Mouse (Mus musculus): ENCODE measurements around the gene Sumf1. TPM values are rescaled to one million over a fixed set of nuclear protein-coding genes. Genes with fewer than 3 reads are reported as not detected.
A peak's percentile ranks its signal among the peaks of the same experiment; 100 is the strongest.

Sumf1 gene
- total and polyA plus RNA-seq, 3 experiments: 11.0 to 23.1 (median 14.9) TPM

DNA sequence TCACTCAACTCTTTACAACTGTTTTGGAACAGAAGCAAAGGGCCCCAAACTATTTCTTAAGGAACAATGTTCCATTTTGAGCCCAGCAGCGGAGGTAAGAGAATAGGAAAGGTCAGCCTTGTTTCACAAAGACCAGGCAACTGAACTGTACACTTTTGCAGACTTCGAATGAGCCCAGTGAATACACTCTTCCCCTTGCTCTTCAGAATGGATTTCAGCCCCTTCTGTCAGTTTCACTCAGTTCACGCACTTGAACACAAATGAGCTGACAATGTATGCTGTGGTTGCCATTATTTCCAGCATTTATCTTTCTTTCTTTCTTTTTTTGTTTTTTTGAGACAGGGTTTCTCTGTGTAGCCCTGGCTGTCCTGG is 86.5 kb downstream of the Sumf1 start:
- H3K4me3 ChIP-seq (replicated peaks in 1 of 3; ENCODE audit: low read depth in 2 of 3, low read length in 2 of 3, poor library complexity in 1 of 3): no peak overlapping the region
- TF ChIP-seq ELF1 (IDR thresholded peaks at IDR 0.05; ENCODE audit: low read depth, low read length): no peak
- no peak for TF ChIP-seq ZNF384 (IDR thresholded peaks at IDR 0.05; ENCODE audit: low read depth, low read length)
- no peak for TF ChIP-seq MXI1 (IDR thresholded peaks at IDR 0.05; ENCODE audit: low read depth, low read length)
- no peak for TF ChIP-seq GABPA (IDR thresholded peaks at IDR 0.05; ENCODE audit: insufficient replicate concordance, low read depth, low read length)
- no peak for TF ChIP-seq JUN (IDR thresholded peaks at IDR 0.05; ENCODE audit: insufficient read depth, low read depth, low read length)
- no peak for TF ChIP-seq SMC3 (IDR thresholded peaks at IDR 0.05; ENCODE audit: low read depth, low read length)
- no peak for TF ChIP-seq TCF12 (IDR thresholded peaks at IDR 0.05; ENCODE audit: low read depth, low read length)
- TF ChIP-seq CHD2 (IDR thresholded peaks at IDR 0.05; ENCODE audit: low read length): no peak
- TF ChIP-seq NRF1 (IDR thresholded peaks at IDR 0.05; ENCODE audit: low read depth, low read length): no peak
- no peak for TF ChIP-seq MAFK (IDR thresholded peaks at IDR 0.05; ENCODE audit: insufficient replicate concordance, low read length)
- no peak for TF ChIP-seq E2F4 (IDR thresholded peaks at IDR 0.05; ENCODE audit: insufficient replicate concordance, low read depth, low read length)
- dilution Hi-C loops (cut with MboI; ENCODE audit: extremely low pct_ligation_motif_present, extremely low pct_unique_long_range_greater_than_20kb, low sequenced_read_pairs) (no loop called here), in situ Hi-C loops (cut with MboI; ENCODE audit: low pct_ligation_motif_present, low pct_unique_long_range_greater_than_20kb, low sequenced_read_pairs) (no loop called here)
- no peaks in the 10 kb centered on the region for H3K79me2 ChIP-seq (replicated peaks; ENCODE audit: control insufficient read depth, extremely low read depth, insufficient read depth, poor library complexity, severe bottlenecking)
- H3K36me3 ChIP-seq (replicated peaks in 1 of 2; ENCODE audit: control insufficient read depth in 1 of 2, insufficient read depth in 1 of 2, low read length in 1 of 2): peaks cover 0 to 8% of the 10 kb centered on the region in 2 experiments
- peak overlapping the region; percentile 40 for H3K9ac ChIP-seq (ENCODE audit: insufficient read depth, low read depth)
- no peak overlapping the region for H3K27ac ChIP-seq (ENCODE audit: insufficient read depth, low read depth)
- H3K4me2 ChIP-seq (ENCODE audit: insufficient read depth, low read depth, poor library complexity, severe bottlenecking): peak overlapping the region; percentile 55; the same call in 1 of the 2 replicates
- H3K9me3 ChIP-seq (replicated peaks; ENCODE audit: low read length): no peaks in the 10 kb centered on the region
- H3K27me3 ChIP-seq (replicated peaks): no peaks in the 10 kb centered on the region
- H3K4me1 ChIP-seq (ENCODE audit: control insufficient read depth in 1 of 2, insufficient read depth in 2 of 2): peaks cover 2 to 12% of the 10 kb centered on the region in 2 experiments; a peak in 2 of 4 replicates
- DNase-seq (ENCODE audit: extremely low read depth): no peak

DNA sequence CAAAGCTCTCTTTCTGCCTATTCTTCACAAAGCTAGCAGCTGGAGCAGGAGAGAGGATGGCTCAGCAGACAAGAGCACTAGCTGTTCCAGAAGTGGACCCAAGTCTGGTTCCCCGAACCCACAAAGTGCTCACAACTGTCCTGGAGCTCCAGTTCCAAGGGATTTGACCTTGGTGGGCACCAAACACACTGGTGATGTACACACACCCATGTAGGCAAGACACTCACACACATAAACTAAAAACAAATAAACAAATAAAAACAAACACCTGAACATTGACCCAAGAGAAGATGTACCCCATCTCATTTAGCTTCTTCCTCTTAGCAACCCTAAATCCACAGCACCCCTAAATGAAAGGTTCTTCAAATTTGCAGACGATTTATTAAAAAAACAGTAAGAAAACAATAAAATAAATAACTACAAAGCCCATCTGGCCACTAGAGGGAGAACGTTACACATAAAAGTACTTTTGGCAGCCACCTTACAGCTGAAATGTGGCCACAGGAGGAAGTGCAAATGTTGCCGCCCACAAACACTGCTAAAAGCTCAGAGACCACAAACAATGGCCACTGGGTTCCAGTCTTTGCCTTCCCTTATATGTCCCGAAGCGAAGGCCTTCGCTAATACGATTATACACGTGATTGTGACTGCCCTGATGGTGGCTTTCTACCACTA is 87.1 kb downstream of the Sumf1 start:
- dilution Hi-C loops (cut with MboI; ENCODE audit: extremely low pct_ligation_motif_present, extremely low pct_unique_long_range_greater_than_20kb, low sequenced_read_pairs) (no loop called here), in situ Hi-C loops (cut with MboI; ENCODE audit: low pct_ligation_motif_present, low pct_unique_long_range_greater_than_20kb, low sequenced_read_pairs) (no loop called here)
- H3K9me3 ChIP-seq (replicated peaks; ENCODE audit: low read length): no peaks in the 10 kb centered on the region
- no peak overlapping the region for H3K4me3 ChIP-seq (replicated peaks in 1 of 3; ENCODE audit: low read depth in 2 of 3, low read length in 2 of 3, poor library complexity in 1 of 3)
- H3K9ac ChIP-seq (ENCODE audit: insufficient read depth, low read depth): peak overlapping the region; percentile 40
- H3K79me2 ChIP-seq (replicated peaks; ENCODE audit: control insufficient read depth, extremely low read depth, insufficient read depth, poor library complexity, severe bottlenecking): no peaks in the 10 kb centered on the region
- peaks cover 2 to 10% of the 10 kb centered on the region in 2 experiments; a peak in 2 of 4 replicates for H3K4me1 ChIP-seq (ENCODE audit: control insufficient read depth in 1 of 2, insufficient read depth in 2 of 2)
- no peaks in the 10 kb centered on the region for H3K27me3 ChIP-seq (replicated peaks)
- peak; percentile 89 for DNase-seq (ENCODE audit: extremely low read depth)
- peaks cover 0 to 8% of the 10 kb centered on the region in 2 experiments for H3K36me3 ChIP-seq (replicated peaks in 1 of 2; ENCODE audit: control insufficient read depth in 1 of 2, insufficient read depth in 1 of 2, low read length in 1 of 2)
- peak overlapping the region; percentile 55 for H3K4me2 ChIP-seq (ENCODE audit: insufficient read depth, low read depth, poor library complexity, severe bottlenecking)
- no peak overlapping the region for H3K27ac ChIP-seq (ENCODE audit: insufficient read depth, low read depth)
- TF ChIP-seq ZC3H11A (IDR thresholded peaks at IDR 0.05; ENCODE audit: low read depth, low read length) (peak; percentile 93), SIN3A (IDR thresholded peaks at IDR 0.05; ENCODE audit: low read length) (peak; percentile 76; the same call in 1 of the 2 replicates), UBTF (IDR thresholded peaks at IDR 0.05; ENCODE audit: low read depth, low read length) (no peak), TBP (conservative IDR thresholded peaks at IDR 0.05; ENCODE audit: low read depth, low read length) (no peak), BHLHE40 (IDR thresholded peaks at IDR 0.05; ENCODE audit: low read depth, low read length) (peak; percentile 46; the same call in 1 of the 2 replicates), CHD2 (IDR thresholded peaks at IDR 0.05; ENCODE audit: low read length) (no peak), ZNF384 (IDR thresholded peaks at IDR 0.05; ENCODE audit: low read depth, low read length) (peak; percentile 80), MAFK (IDR thresholded peaks at IDR 0.05; ENCODE audit: insufficient replicate concordance, low read length) (no peak), EP300 (IDR thresholded peaks at IDR 0.05; ENCODE audit: low read length) (no peak), GABPA (IDR thresholded peaks at IDR 0.05; ENCODE audit: insufficient replicate concordance, low read depth, low read length) (no peak), PAX5 (IDR thresholded peaks at IDR 0.05; ENCODE audit: low read length) (no peak), POLR2A (IDR thresholded peaks at IDR 0.05; ENCODE audit: low read depth, low read length) (no peak), HCFC1 (IDR thresholded peaks at IDR 0.05; ENCODE audit: low read depth, low read length) (no peak), E2F4 (IDR thresholded peaks at IDR 0.05; ENCODE audit: insufficient replicate concordance, low read depth, low read length) (no peak), CTCF (conservative IDR thresholded peaks at IDR 0.05 in 1 of 2, IDR thresholded peaks at IDR 0.05 in 1 of 2; ENCODE audit: low read depth in 2 of 2, low read length in 2 of 2) (peak; percentile 32 to 95; a peak in 3 of 4 replicates), USF2 (conservative IDR thresholded peaks at IDR 0.05; ENCODE audit: low read depth, low read length) (no peak), ZMIZ1 (IDR thresholded peaks at IDR 0.05; ENCODE audit: low read depth, low read length) (no peak), IRF4 (IDR thresholded peaks at IDR 0.05; ENCODE audit: low read depth, low read length) (0 out of 2 replicates have a peak, but pooled peaks have one; percentile 31), TCF12 (IDR thresholded peaks at IDR 0.05; ENCODE audit: low read depth, low read length) (no peak), USF1 (IDR thresholded peaks at IDR 0.05; ENCODE audit: low read depth, low read length) (no peak), MXI1 (IDR thresholded peaks at IDR 0.05; ENCODE audit: low read depth, low read length) (no peak), RAD21 (IDR thresholded peaks at IDR 0.05; ENCODE audit: low read depth, low read length) (peak; percentile 99), ZKSCAN1 (IDR thresholded peaks at IDR 0.05; ENCODE audit: borderline replicate concordance, low read depth, low read length) (no peak), MYC (IDR thresholded peaks at IDR 0.05; ENCODE audit: low read depth, low read length) (peak; percentile 81), NELFE (IDR thresholded peaks at IDR 0.05; ENCODE audit: low read depth, low read length) (no peak), JUN (IDR thresholded peaks at IDR 0.05; ENCODE audit: insufficient read depth, low read depth, low read length) (no peak), ELF1 (IDR thresholded peaks at IDR 0.05; ENCODE audit: low read depth, low read length) (peak; percentile 83), CHD1 (IDR thresholded peaks at IDR 0.05; ENCODE audit: low read depth, low read length) (no peak)

All from CH12.LX (cell line).